Mouse (Mus musculus): ENCODE results near the gene Ppef1. TPM values are rescaled to one million over a fixed set of nuclear protein-coding genes. Genes with fewer than 3 reads are reported as not detected.

Gene Ppef1
- polyA plus RNA-seq, 1 experiment from 2014 or later: 0.17 TPM

- no peaks in the 10 kb centered on the region for H3K36me3 ChIP-seq (replicated peaks)
- H3K27ac ChIP-seq: no peak overlapping the region
- no peaks in the 10 kb centered on the region for H3K9me3 ChIP-seq
- 92% methylated on average over 1 of the region's 1 CpGs for WGBS
- H3K4me3 ChIP-seq: no peak overlapping the region
- H3K4me1 ChIP-seq: no peaks in the 10 kb centered on the region
- peaks cover 83% of the 10 kb centered on the region for H3K27me3 ChIP-seq (ENCODE audit: poor library complexity, severe bottlenecking)
- DNase-seq (ENCODE audit: extremely low spot score, low spot score): no peak
Observed at GRCm38 (mm10) chrX:160669992-160670391, 65.6 kb downstream of the Ppef1 start.

GRCm38 (mm10) chrX:160610882-160611644, 124.5 kb downstream of the Ppef1 start:
- peak; percentile 21 for DNase-seq (ENCODE audit: extremely low spot score, low spot score)
- peaks cover 60% of the 10 kb centered on the region for H3K27me3 ChIP-seq (ENCODE audit: poor library complexity, severe bottlenecking)
- peaks cover 9% of the 10 kb centered on the region; the same call in 1 of the 2 replicates for H3K4me1 ChIP-seq
- no peak overlapping the region for H3K4me3 ChIP-seq
- H3K9me3 ChIP-seq: no peaks in the 10 kb centered on the region
- WGBS: 28% methylated on average over 4 of the region's 4 CpGs
- H3K36me3 ChIP-seq (replicated peaks): no peaks in the 10 kb centered on the region
- H3K27ac ChIP-seq: peak overlapping the region; percentile 72; the same call in 1 of the 2 replicates

- Histone ChIP-seq H3K27me3 (ENCODE audit: poor library complexity, severe bottlenecking) (peaks cover 62% of the 10 kb centered on the region), H3K27ac (peak overlapping the region; percentile 69; the same call in 1 of the 2 replicates)
Observed at GRCm38 (mm10) chrX:160610482-160610881, 125.1 kb downstream of the Ppef1 start.

GRCm38 (mm10) chrX:160609849-160610248, 125.7 kb downstream of the Ppef1 start:
- Histone ChIP-seq H3K27ac (no peak overlapping the region), H3K4me1 (peaks cover 9% of the 10 kb centered on the region; the same call in 1 of the 2 replicates), H3K9me3 (no peaks in the 10 kb centered on the region), H3K27me3 (ENCODE audit: poor library complexity, severe bottlenecking) (peaks cover 65% of the 10 kb centered on the region), H3K36me3 (replicated peaks) (no peaks in the 10 kb centered on the region), H3K4me3 (no peak overlapping the region)
- WGBS: 43% methylated on average over 3 of the region's 3 CpGs
- peak; percentile 21 for DNase-seq (ENCODE audit: extremely low spot score, low spot score)

More at GRCm38 (mm10) chrX:160610482-160610881, 125.1 kb downstream of the Ppef1 start:
- no peak for DNase-seq (ENCODE audit: extremely low spot score, low spot score)
- Histone ChIP-seq H3K4me1 (peaks cover 9% of the 10 kb centered on the region; the same call in 1 of the 2 replicates), H3K4me3 (no peak overlapping the region), H3K9me3 (no peaks in the 10 kb centered on the region), H3K36me3 (replicated peaks) (no peaks in the 10 kb centered on the region)
- 70% methylated on average over 2 of the region's 2 CpGs for WGBS

GRCm38 (mm10) chrX:160603981-160604541, 131.5 kb downstream of the Ppef1 start:
- Histone ChIP-seq H3K27ac (no peak overlapping the region), H3K4me3 (no peak overlapping the region), H3K4me1 (peaks cover 17% of the 10 kb centered on the region), H3K36me3 (replicated peaks) (no peaks in the 10 kb centered on the region), H3K27me3 (ENCODE audit: poor library complexity, severe bottlenecking) (peaks cover 80% of the 10 kb centered on the region), H3K9me3 (no peaks in the 10 kb centered on the region)
- DNase-seq (ENCODE audit: extremely low spot score, low spot score): no peak
- 73% methylated on average over 6 of the region's 6 CpGs for WGBS

GRCm38 (mm10) chrX:160603316-160603715, 132.2 kb downstream of the Ppef1 start:
- Histone ChIP-seq H3K4me1 (peaks cover 24% of the 10 kb centered on the region), H3K9me3 (no peaks in the 10 kb centered on the region), H3K27ac (no peak overlapping the region), H3K4me3 (no peak overlapping the region), H3K27me3 (ENCODE audit: poor library complexity, severe bottlenecking) (peaks cover 87% of the 10 kb centered on the region), H3K36me3 (replicated peaks) (no peaks in the 10 kb centered on the region)
- WGBS: 80% methylated on average over 2 of the region's 2 CpGs
- no peak for DNase-seq (ENCODE audit: extremely low spot score, low spot score)

- H3K4me1 ChIP-seq: peaks cover 29% of the 10 kb centered on the region
- WGBS: 84% methylated on average over 1 of the region's 1 CpGs
- H3K4me3 ChIP-seq: no peak overlapping the region
- H3K27ac ChIP-seq: no peak overlapping the region
- DNase-seq (ENCODE audit: extremely low spot score, low spot score): no peak
- H3K9me3 ChIP-seq: no peaks in the 10 kb centered on the region
- H3K36me3 ChIP-seq (replicated peaks): no peaks in the 10 kb centered on the region
- H3K27me3 ChIP-seq (ENCODE audit: poor library complexity, severe bottlenecking): peaks cover 89% of the 10 kb centered on the region
Observed at GRCm38 (mm10) chrX:160602770-160603169, 132.8 kb downstream of the Ppef1 start.

- WGBS: 91% methylated on average over 3 of the region's 3 CpGs
- H3K9me3 ChIP-seq: no peaks in the 10 kb centered on the region
- H3K36me3 ChIP-seq (replicated peaks): no peaks in the 10 kb centered on the region
- peaks cover 100% of the 10 kb centered on the region for H3K27me3 ChIP-seq (ENCODE audit: poor library complexity, severe bottlenecking)
- H3K4me1 ChIP-seq: peaks cover 29% of the 10 kb centered on the region
- no peak overlapping the region for H3K27ac ChIP-seq
- no peak overlapping the region for H3K4me3 ChIP-seq
- DNase-seq (ENCODE audit: extremely low spot score, low spot score): no peak
Observed at GRCm38 (mm10) chrX:160601053-160601452, 134.5 kb downstream of the Ppef1 start.

GRCm38 (mm10) chrX:160598562-160599458, 136.8 kb downstream of the Ppef1 start:
- 59% methylated on average over 3 of the region's 3 CpGs for WGBS
- peak; percentile 30 for DNase-seq (ENCODE audit: extremely low spot score, low spot score)
- no peak overlapping the region for H3K4me3 ChIP-seq
- H3K27ac ChIP-seq: peak overlapping the region; percentile 77
- no peaks in the 10 kb centered on the region for H3K36me3 ChIP-seq (replicated peaks)
- peaks cover 79% of the 10 kb centered on the region for H3K27me3 ChIP-seq (ENCODE audit: poor library complexity, severe bottlenecking)
- H3K4me1 ChIP-seq: peaks cover 25% of the 10 kb centered on the region
- no peaks in the 10 kb centered on the region for H3K9me3 ChIP-seq

GRCm38 (mm10) chrX:160598055-160598454, 137.5 kb downstream of the Ppef1 start:
- Histone ChIP-seq H3K36me3 (replicated peaks) (no peaks in the 10 kb centered on the region), H3K9me3 (no peaks in the 10 kb centered on the region), H3K4me1 (peaks cover 22% of the 10 kb centered on the region), H3K27ac (peak overlapping the region; percentile 77), H3K27me3 (ENCODE audit: poor library complexity, severe bottlenecking) (peaks cover 73% of the 10 kb centered on the region), H3K4me3 (no peak overlapping the region)
- 85% methylated on average over 2 of the region's 2 CpGs for WGBS
- DNase-seq (ENCODE audit: extremely low spot score, low spot score): no peak

GRCm38 (mm10) chrX:160592933-160593332, 142.6 kb downstream of the Ppef1 start:
- 84% methylated on average over 6 of the region's 6 CpGs for WGBS
- Histone ChIP-seq H3K4me1 (peaks cover 1% of the 10 kb centered on the region), H3K4me3 (no peak overlapping the region), H3K27ac (0 out of 2 replicates have a peak overlapping the region, but pooled peaks have one; percentile 15), H3K27me3 (ENCODE audit: poor library complexity, severe bottlenecking) (peaks cover 67% of the 10 kb centered on the region), H3K36me3 (replicated peaks) (peaks cover 8% of the 10 kb centered on the region; the same call in 1 of the 2 replicates), H3K9me3 (no peaks in the 10 kb centered on the region)
- no peak for DNase-seq (ENCODE audit: extremely low spot score, low spot score)

- H3K4me3 ChIP-seq: no peak overlapping the region
- 97% methylated on average over 7 of the region's 7 CpGs for WGBS
- no peaks in the 10 kb centered on the region for H3K4me1 ChIP-seq
- no peak for DNase-seq (ENCODE audit: extremely low spot score, low spot score)
- H3K9me3 ChIP-seq: no peaks in the 10 kb centered on the region
- peaks cover 74% of the 10 kb centered on the region for H3K27me3 ChIP-seq (ENCODE audit: poor library complexity, severe bottlenecking)
- peaks cover 16% of the 10 kb centered on the region for H3K36me3 ChIP-seq (replicated peaks)
- no peak overlapping the region for H3K27ac ChIP-seq
Observed at GRCm38 (mm10) chrX:160590147-160590546, 145.4 kb downstream of the Ppef1 start.
